Mouse (Mus musculus): ENCODE results near the gene Sema3g. TPM values are rescaled to one million over a fixed set of nuclear protein-coding genes. Genes with fewer than 3 reads are reported as not detected.
A peak's percentile ranks its signal among the peaks of the same experiment; 100 is the strongest.

The Sema3g gene
- total and polyA plus RNA-seq, 3 experiments = 0.04 to 0.25 TPM; not detected in 1

GRCm38 (mm10) chr14:31269456-31270100 lies 51.9 kb downstream of the Sema3g start:
- H3K9me3 ChIP-seq (replicated peaks; ENCODE audit: insufficient read depth, low read length) = no peaks in the 10 kb centered on the region
- no peaks in the 10 kb centered on the region for H3K79me2 ChIP-seq (ENCODE audit: control insufficient read depth, insufficient read depth, low read length, poor library complexity)
- DNase-seq (ENCODE audit: low read depth, low spot score) = no peak
- H3K4me3 ChIP-seq (ENCODE audit: control insufficient read depth in 1 of 2, insufficient read depth in 1 of 2, low read depth in 2 of 2, low read length in 2 of 2) = no peak overlapping the region
- no peaks in the 10 kb centered on the region for H3K4me1 ChIP-seq (ENCODE audit: control insufficient read depth in 1 of 2, insufficient read depth in 2 of 2, low read length in 2 of 2)
- no peak overlapping the region for H3K9ac ChIP-seq (ENCODE audit: control insufficient read depth, low read depth, low read length, poor library complexity, severe bottlenecking)
- no peak for TF ChIP-seq MXI1 (IDR thresholded peaks at IDR 0.05; ENCODE audit: low read depth, low read length)
- TF ChIP-seq E2F4 (IDR thresholded peaks at IDR 0.05; ENCODE audit: borderline replicate concordance, low read depth, low read length) = no peak
- no peaks in the 10 kb centered on the region for H3K27me3 ChIP-seq (ENCODE audit: control insufficient read depth in 1 of 2, insufficient read depth in 2 of 2, low read length in 2 of 2)
- no peak overlapping the region for H3K27ac ChIP-seq (ENCODE audit: control insufficient read depth, low read depth, low read length)
- H3K36me3 ChIP-seq (ENCODE audit: control insufficient read depth in 1 of 2, insufficient read depth in 2 of 2, low read length in 2 of 2) = no peaks in the 10 kb centered on the region

- TF ChIP-seq MAX (IDR thresholded peaks at IDR 0.05; ENCODE audit: low read length) (no peak), USF1 (IDR thresholded peaks at IDR 0.05; ENCODE audit: low read depth, low read length) (no peak), SMC3 (IDR thresholded peaks at IDR 0.05; ENCODE audit: low read depth, low read length) (no peak), MAFK (IDR thresholded peaks at IDR 0.05; ENCODE audit: borderline replicate concordance, low read depth, low read length) (no peak), KAT2A (conservative IDR thresholded peaks at IDR 0.05; ENCODE audit: low read depth, low read length) (no peak), ZNF384 (IDR thresholded peaks at IDR 0.05; ENCODE audit: low read depth, low read length) (no peak), BHLHE40 (IDR thresholded peaks at IDR 0.05; ENCODE audit: borderline replicate concordance, low read depth, low read length) (no peak), GATA1 (IDR thresholded peaks at IDR 0.05; ENCODE audit: low read depth, low read length) (no peak), MAZ (IDR thresholded peaks at IDR 0.05; ENCODE audit: low read depth, low read length) (no peak)
- Histone ChIP-seq H3K27ac (ENCODE audit: control insufficient read depth, low read depth, low read length) (no peak overlapping the region), H3K4me3 (ENCODE audit: control insufficient read depth in 1 of 2, insufficient read depth in 1 of 2, low read depth in 2 of 2, low read length in 2 of 2) (no peak overlapping the region), H3K79me2 (ENCODE audit: control insufficient read depth, insufficient read depth, low read length, poor library complexity) (no peaks in the 10 kb centered on the region), H3K27me3 (ENCODE audit: control insufficient read depth in 1 of 2, insufficient read depth in 2 of 2, low read length in 2 of 2) (no peaks in the 10 kb centered on the region), H3K9me3 (replicated peaks; ENCODE audit: insufficient read depth, low read length) (no peaks in the 10 kb centered on the region), H3K9ac (ENCODE audit: control insufficient read depth, low read depth, low read length, poor library complexity, severe bottlenecking) (no peak overlapping the region), H3K36me3 (ENCODE audit: control insufficient read depth in 1 of 2, insufficient read depth in 2 of 2, low read length in 2 of 2) (no peaks in the 10 kb centered on the region), H3K4me1 (ENCODE audit: control insufficient read depth in 1 of 2, insufficient read depth in 2 of 2, low read length in 2 of 2) (no peaks in the 10 kb centered on the region)
- no peak for DNase-seq (ENCODE audit: low read depth, low spot score)
Measured at GRCm38 (mm10) chr14:31271121-31271520, 53.5 kb downstream of the Sema3g start.

- no peak overlapping the region for H3K9ac ChIP-seq (ENCODE audit: control insufficient read depth, low read depth, low read length, poor library complexity, severe bottlenecking)
- no peaks in the 10 kb centered on the region for H3K9me3 ChIP-seq (replicated peaks; ENCODE audit: insufficient read depth, low read length)
- H3K27me3 ChIP-seq (ENCODE audit: control insufficient read depth in 1 of 2, insufficient read depth in 2 of 2, low read length in 2 of 2) = no peaks in the 10 kb centered on the region
- no peaks in the 10 kb centered on the region for H3K79me2 ChIP-seq (ENCODE audit: control insufficient read depth, insufficient read depth, low read length, poor library complexity)
- no peak overlapping the region for H3K4me3 ChIP-seq (ENCODE audit: control insufficient read depth in 1 of 2, insufficient read depth in 1 of 2, low read depth in 2 of 2, low read length in 2 of 2)
- no peaks in the 10 kb centered on the region for H3K4me1 ChIP-seq (ENCODE audit: control insufficient read depth in 1 of 2, insufficient read depth in 2 of 2, low read length in 2 of 2)
- peak; percentile 75 for DNase-seq (ENCODE audit: low read depth, low spot score)
- no peaks in the 10 kb centered on the region for H3K36me3 ChIP-seq (ENCODE audit: control insufficient read depth in 1 of 2, insufficient read depth in 2 of 2, low read length in 2 of 2)
- no peak overlapping the region for H3K27ac ChIP-seq (ENCODE audit: control insufficient read depth, low read depth, low read length)
- no peak for TF ChIP-seq USF2 (IDR thresholded peaks at IDR 0.05; ENCODE audit: borderline replicate concordance in 1 of 2, insufficient read depth in 1 of 2, low read depth in 1 of 2, low read length in 2 of 2)
- TF ChIP-seq ZKSCAN1 (IDR thresholded peaks at IDR 0.05; ENCODE audit: low read depth, low read length) = no peak
- TF ChIP-seq ZNF384 (IDR thresholded peaks at IDR 0.05; ENCODE audit: low read depth, low read length) = peak; percentile 78
- TF ChIP-seq UBTF (IDR thresholded peaks at IDR 0.05; ENCODE audit: borderline replicate concordance, insufficient read depth, low read depth, low read length) = no peak
- TF ChIP-seq MAZ (IDR thresholded peaks at IDR 0.05; ENCODE audit: low read depth, low read length) = no peak
- no peak for TF ChIP-seq USF1 (IDR thresholded peaks at IDR 0.05; ENCODE audit: low read depth, low read length)
- no peak for TF ChIP-seq TAL1 (IDR thresholded peaks at IDR 0.05; ENCODE audit: low read length)
- TF ChIP-seq MAFK (IDR thresholded peaks at IDR 0.05; ENCODE audit: borderline replicate concordance, low read depth, low read length) = no peak
- no peak for TF ChIP-seq MYB (IDR thresholded peaks at IDR 0.05; ENCODE audit: low read depth, low read length)
- peak; percentile 96 for TF ChIP-seq SMC3 (IDR thresholded peaks at IDR 0.05; ENCODE audit: low read depth, low read length)
- 0 out of 2 replicates have a peak, but pooled peaks have one; percentile 35 for TF ChIP-seq MYC (IDR thresholded peaks at IDR 0.05; ENCODE audit: low read depth, low read length)
- no peak for TF ChIP-seq POLR2AphosphoS5 (IDR thresholded peaks at IDR 0.05; ENCODE audit: borderline replicate concordance, low read depth, low read length)
- TF ChIP-seq POLR2AphosphoS2 (IDR thresholded peaks at IDR 0.05; ENCODE audit: low read length) = no peak
- peak; percentile 80 for TF ChIP-seq RAD21 (IDR thresholded peaks at IDR 0.05; ENCODE audit: low read depth, low read length)
- TF ChIP-seq ELF1 (IDR thresholded peaks at IDR 0.05; ENCODE audit: low read depth, low read length) = no peak
- no peak for TF ChIP-seq MXI1 (IDR thresholded peaks at IDR 0.05; ENCODE audit: low read depth, low read length)
- TF ChIP-seq CHD1 (IDR thresholded peaks at IDR 0.05; ENCODE audit: low read depth, low read length) = no peak
- peak; percentile 80 for TF ChIP-seq ZC3H11A (IDR thresholded peaks at IDR 0.05; ENCODE audit: low read depth, low read length)
- TF ChIP-seq KAT2A (conservative IDR thresholded peaks at IDR 0.05; ENCODE audit: low read depth, low read length) = no peak
- TF ChIP-seq NELFE (IDR thresholded peaks at IDR 0.05; ENCODE audit: low read depth, low read length) = no peak
- TF ChIP-seq GATA1 (IDR thresholded peaks at IDR 0.05; ENCODE audit: low read depth, low read length) = no peak
Measured at GRCm38 (mm10) chr14:31272164-31272563, 54.5 kb downstream of the Sema3g start.
